Mouse (Mus musculus): ENCODE measurements around the gene Jade3.

Gene Jade3

DNA sequence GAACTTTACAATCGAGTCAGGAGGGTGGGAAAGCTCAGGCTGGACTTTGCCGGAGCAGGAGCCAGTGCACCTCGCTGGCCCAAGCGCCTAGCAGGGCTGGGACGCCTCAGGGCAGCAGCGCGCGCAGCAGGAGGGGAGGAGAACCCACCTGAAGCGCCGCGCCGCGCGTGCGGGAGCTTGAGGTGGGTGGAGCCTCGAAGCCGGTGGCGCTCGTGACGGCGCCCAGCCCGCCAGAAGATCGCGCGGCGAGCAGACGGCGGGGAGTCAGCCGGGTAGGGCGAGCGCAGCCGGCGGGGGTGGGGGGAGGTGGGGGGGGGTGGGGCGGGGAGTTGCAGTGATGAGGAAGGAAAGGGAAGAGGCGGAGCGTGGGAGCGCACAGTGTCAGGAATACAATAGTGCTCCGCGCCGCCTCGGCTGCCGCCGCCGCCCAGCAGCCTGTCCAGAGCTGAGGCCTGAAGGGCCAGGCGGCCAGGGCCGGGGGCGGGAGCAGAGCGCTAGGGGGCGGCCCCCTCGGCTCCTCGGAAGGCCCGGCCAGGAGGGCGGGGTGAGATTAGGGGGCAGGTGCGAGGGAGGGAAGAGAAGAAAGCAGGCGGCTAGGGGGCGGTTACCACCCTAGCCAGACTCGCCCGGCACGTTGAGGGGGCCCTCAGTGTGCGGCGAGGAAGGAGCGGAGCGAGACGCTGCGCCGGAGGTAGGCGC is at the start of gene Jade3:
Gene Jade3, plus strand, starts transcription at position 549 of the 699 bp plus-strand sequence.
- TF ChIP-seq GATA4 (IDR thresholded peaks at IDR 0.05; ENCODE audit: insufficient replicate concordance, low read length) = no peak

DNA sequence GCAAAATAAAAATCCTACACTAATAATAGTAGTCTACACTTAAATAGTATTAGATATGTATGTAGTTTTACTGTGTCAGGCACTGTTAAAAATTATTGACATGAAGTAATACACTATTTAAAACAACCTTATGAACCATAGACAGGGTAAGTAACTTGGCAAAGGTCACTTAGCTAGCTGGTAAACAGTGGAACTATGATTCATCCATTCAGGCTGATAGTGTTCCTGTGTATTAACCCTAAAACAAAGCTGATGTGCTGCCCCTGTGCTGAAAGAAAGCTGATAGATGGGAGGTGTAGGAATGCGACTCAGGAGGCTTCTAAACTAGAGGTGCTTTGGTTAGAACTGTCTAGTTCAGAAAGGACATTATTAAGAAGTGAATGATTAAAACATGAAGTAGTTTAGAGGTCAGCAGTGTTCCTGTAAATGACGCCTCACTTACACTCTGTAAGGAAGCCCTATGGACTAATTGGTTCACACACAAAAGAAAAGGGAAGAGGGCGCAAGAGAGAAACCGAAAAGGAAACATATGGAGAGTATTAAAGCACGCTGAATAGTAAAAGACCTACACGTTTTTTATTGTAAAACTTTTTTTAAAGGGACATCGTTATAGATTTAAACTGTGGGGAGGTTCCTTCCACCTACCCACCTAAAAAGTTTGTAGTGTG is 46.0 kb upstream of the Jade3 start:
- no peak for TF ChIP-seq GATA4 (IDR thresholded peaks at IDR 0.05; ENCODE audit: insufficient replicate concordance, low read length)

GRCm38 (mm10) chrX:20382260-20382659 is 43.2 kb upstream of the Jade3 start:
- no peak for TF ChIP-seq GATA4 (IDR thresholded peaks at IDR 0.05; ENCODE audit: insufficient replicate concordance, low read length)

DNA sequence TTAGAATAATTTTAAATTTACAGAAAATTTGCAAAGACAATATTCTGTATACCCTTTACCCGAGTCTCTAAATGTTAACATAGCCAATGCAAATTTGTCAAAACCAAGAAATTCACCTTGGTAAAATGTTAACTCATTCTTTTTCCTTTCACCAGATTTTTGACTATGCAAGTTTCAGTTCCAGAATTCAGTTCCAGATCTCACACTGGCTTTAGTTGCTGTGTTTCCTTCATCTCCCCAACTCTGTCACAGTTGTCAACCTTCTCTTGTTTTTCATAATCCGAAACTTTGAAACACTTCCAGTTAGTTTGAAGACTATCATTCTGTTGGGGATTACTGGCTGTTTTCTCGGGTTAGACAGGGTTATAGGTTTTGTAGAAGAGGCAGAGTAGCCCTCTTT is 38.5 kb upstream of the Jade3 start:
- no peak for TF ChIP-seq GATA4 (IDR thresholded peaks at IDR 0.05; ENCODE audit: insufficient replicate concordance, low read length)

DNA sequence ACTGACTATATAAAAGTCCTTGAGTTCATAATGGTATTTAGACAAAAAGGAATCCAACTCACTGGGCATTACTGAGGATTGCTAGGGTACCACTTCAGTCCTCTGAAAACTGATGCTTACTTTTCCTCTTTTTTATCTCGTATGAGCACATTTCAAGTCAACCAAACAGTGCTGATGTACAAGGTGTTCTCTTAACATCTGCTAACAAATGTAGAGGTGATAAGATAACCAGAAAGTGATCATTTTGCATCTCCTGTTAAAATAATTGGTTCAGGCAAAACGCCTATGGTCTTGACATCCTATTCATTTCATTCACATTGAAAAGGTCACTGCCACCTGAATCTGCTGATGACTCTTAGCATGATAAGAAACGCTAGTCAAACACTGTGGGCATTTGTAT is 32.5 kb upstream of the Jade3 start:
- TF ChIP-seq GATA4 (IDR thresholded peaks at IDR 0.05; ENCODE audit: insufficient replicate concordance, low read length) = no peak

- no peak for TF ChIP-seq GATA4 (IDR thresholded peaks at IDR 0.05; ENCODE audit: insufficient replicate concordance, low read length)
These were observed 21.4 kb upstream of the Jade3 start for GRCm38 (mm10) chrX:20404068-20404467.

DNA sequence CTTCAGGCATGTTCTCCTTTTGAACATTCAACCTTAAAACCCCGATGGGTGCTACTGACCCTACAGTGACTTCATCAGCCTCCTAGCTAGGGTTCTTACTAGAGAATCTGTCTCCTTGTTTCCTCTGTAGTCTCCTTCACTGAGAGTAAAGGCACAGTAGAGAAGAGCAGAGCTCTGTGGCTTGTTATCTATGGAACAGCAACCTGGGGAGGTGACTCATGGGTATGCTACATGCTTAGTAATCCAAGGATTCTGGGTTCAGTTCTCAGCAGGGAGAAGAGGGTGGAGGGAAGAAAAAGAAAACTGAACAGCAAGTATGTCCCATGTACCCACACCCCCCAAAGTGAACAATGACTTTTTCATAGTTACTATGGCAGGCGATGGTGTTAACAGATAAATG is 18.6 kb upstream of the Jade3 start:
- no peak for TF ChIP-seq GATA4 (IDR thresholded peaks at IDR 0.05; ENCODE audit: insufficient replicate concordance, low read length)

- no peak for TF ChIP-seq GATA4 (IDR thresholded peaks at IDR 0.05; ENCODE audit: insufficient replicate concordance, low read length)
These were observed 17.8 kb upstream of the Jade3 start for GRCm38 (mm10) chrX:20407676-20408075.

- no peak for TF ChIP-seq GATA4 (IDR thresholded peaks at IDR 0.05; ENCODE audit: insufficient replicate concordance, low read length)
These were observed 14.1 kb upstream of the Jade3 start for GRCm38 (mm10) chrX:20411382-20411781.

- no peak for TF ChIP-seq GATA4 (IDR thresholded peaks at IDR 0.05; ENCODE audit: insufficient replicate concordance, low read length)
These were observed 13.3 kb upstream of the Jade3 start for GRCm38 (mm10) chrX:20412221-20412620.

- no peak for TF ChIP-seq GATA4 (IDR thresholded peaks at IDR 0.05; ENCODE audit: insufficient replicate concordance, low read length)
These were observed 10.4 kb upstream of the Jade3 start for GRCm38 (mm10) chrX:20414885-20415622.

- no peak for TF ChIP-seq GATA4 (IDR thresholded peaks at IDR 0.05; ENCODE audit: insufficient replicate concordance, low read length)
These were observed 7.0 kb upstream of the Jade3 start for GRCm38 (mm10) chrX:20418461-20418860.

DNA sequence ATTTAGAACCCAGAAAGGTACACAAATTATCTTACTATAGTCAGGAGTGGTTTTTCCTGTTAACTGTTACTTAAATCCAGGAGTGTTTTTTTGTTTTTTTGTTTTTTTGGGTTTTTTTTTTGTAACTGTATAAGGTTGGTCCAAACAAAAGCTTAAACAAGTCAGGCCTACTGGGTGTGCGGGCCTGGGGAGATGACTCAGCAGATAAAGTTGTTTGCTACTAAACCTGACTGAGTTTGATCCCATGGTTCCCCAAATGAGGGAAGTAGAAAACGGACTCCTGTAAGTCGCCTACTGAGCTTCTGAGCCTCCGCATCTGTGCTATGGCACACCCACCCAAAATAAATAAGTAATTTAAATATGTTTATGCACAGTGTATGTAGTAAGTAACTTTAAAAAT is 6.0 kb upstream of the Jade3 start:
- no peak for TF ChIP-seq GATA4 (IDR thresholded peaks at IDR 0.05; ENCODE audit: insufficient replicate concordance, low read length)

DNA sequence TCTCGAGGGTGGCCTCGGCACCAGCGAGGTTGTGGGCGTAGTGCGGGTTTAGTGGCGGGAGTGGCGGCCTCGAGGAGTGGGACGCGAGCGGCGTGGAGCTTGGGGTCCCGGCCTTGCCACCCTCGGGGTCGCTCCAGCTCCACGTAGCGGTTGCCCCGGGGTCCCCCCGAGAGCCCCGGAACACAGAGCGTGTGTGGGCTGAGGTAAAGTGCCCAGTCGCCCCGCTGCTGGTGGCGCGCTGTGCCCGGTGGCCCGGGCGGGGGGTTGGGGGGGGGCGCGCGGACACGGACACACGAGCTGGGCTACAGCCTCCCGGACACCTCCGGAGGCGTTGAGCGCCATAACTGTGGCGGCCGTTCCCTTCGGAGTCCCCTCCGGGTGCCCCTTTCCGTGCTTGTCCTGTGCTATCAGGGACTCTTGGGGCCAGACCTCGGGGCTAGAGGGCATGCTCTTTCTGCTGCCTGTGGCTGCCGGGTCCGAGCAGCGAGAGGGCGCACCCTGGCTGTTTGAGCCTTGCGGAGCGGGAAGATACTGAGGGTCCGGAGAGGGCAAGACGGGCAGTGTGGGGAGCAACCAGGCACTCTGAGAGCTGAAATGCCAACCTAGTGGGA is 456 bp downstream of the Jade3 start:
- no peak for TF ChIP-seq GATA4 (IDR thresholded peaks at IDR 0.05; ENCODE audit: insufficient replicate concordance, low read length)

GRCm38 (mm10) chrX:20483213-20483612 is 57.7 kb downstream of the Jade3 start:
- TF ChIP-seq GATA4 (IDR thresholded peaks at IDR 0.05; ENCODE audit: insufficient replicate concordance, low read length) = no peak

DNA sequence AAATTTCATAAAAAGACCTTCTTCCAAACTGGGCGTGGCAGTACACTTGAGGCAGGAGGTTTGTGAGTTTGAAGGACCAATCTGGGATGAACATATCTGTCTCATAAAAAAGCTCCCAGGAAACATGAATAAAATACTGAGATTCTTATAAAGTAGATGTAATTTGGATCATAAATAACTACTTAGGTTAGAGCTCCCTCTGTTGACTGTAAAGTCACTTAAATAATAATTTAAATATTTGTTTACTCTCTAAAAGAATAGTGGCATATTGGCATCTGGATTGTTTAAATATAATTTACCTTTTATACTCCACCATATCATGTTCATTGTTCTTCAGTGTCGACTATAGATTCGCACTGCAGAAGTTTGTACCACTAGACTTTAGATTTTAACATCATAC is 72.2 kb downstream of the Jade3 start:
- TF ChIP-seq GATA4 (IDR thresholded peaks at IDR 0.05; ENCODE audit: insufficient replicate concordance, low read length) = no peak

All from liver, adult (tissue).